Mouse (Mus musculus) bone marrow macrophage, adult 2 months (primary cell): ENCODE results near the gene Gatc.

Experiments
- CTCF ChIP-seq: IDR thresholded peaks from 2 replicates; pipeline ENCODE4 v1.5.1; 2012; ENCODE audit warnings: low read depth, mild to moderate bottlenecking, low read length, moderate library complexity
- POLR2A ChIP-seq: IDR thresholded peaks from 2 replicates; pipeline ENCODE4 v1.6.1; 2012; ENCODE audit warnings: mild to moderate bottlenecking, low read depth, low read length, borderline replicate concordance

- peak; percentile 97 for TF ChIP-seq CTCF
- TF ChIP-seq POLR2A: no peak
Measured at GRCm38 (mm10) chr5:115347564-115347963, 6.6 kb upstream of the Gatc start.
